Mouse (Mus musculus) myocyte (in vitro differentiated cells): ENCODE measurements around the gene Map2k3.

Experiments
- MAX ChIP-seq: IDR thresholded peaks from one replicate; pipeline ENCODE4 v1.6.1; 2011; ENCODE audit warnings: low read depth, mild to moderate bottlenecking, control low read depth
- MYOD1 ChIP-seq, 3 experiments: IDR thresholded peaks; one replicate each; pipeline ENCODE4 v1.6.1; 2011; ENCODE audit warnings: control low read depth in 2 of 3, low read depth in 2 of 3, mild to moderate bottlenecking in 2 of 3, moderate library complexity in 1 of 3; ENCODE audit not compliant: insufficient read length in 2 of 3, control insufficient read depth in 1 of 3
- POLR2A ChIP-seq: IDR thresholded peaks from one replicate; pipeline ENCODE4 v1.6.1; 2011; ENCODE audit warnings: low read depth, mild to moderate bottlenecking, control low read depth, moderate library complexity; ENCODE audit not compliant: insufficient read length
- POLR2AphosphoS2 ChIP-seq: IDR thresholded peaks from one replicate; pipeline ENCODE4 v1.6.1; 2011; ENCODE audit warnings: low read depth, control low read depth; ENCODE audit not compliant: insufficient read length
- REST ChIP-seq: IDR thresholded peaks from one replicate; pipeline ENCODE4 v1.6.1; 2011; ENCODE audit warnings: mild to moderate bottlenecking, control low read depth, moderate library complexity; ENCODE audit not compliant: insufficient read depth, insufficient read length
- TCF12 ChIP-seq: IDR thresholded peaks from one replicate; pipeline ENCODE4 v1.6.1; 2011; ENCODE audit warnings: mild to moderate bottlenecking, control low read depth; ENCODE audit not compliant: poor library complexity, insufficient read depth, severe bottlenecking
- USF1 ChIP-seq: IDR thresholded peaks from one replicate; pipeline ENCODE4 v1.6.1; 2011; ENCODE audit warnings: low read depth, mild to moderate bottlenecking, control low read depth, moderate library complexity

- TF ChIP-seq TCF12 = no peak
- TF ChIP-seq USF1 = no peak
- TF ChIP-seq REST = no peak
- TF ChIP-seq POLR2A = no peak
- TF ChIP-seq POLR2AphosphoS2 = no peak
- no peak for TF ChIP-seq MAX
- no peak for TF ChIP-seq MYOD1 (IDR thresholded peaks at IDR 0.05; ENCODE audit: control insufficient read depth in 1 of 3, insufficient read length in 2 of 3, low read depth in 2 of 3)
Observed at GRCm38 (mm10) chr11:60937611-60938010, 5.8 kb downstream of the Map2k3 start.
